Mouse (Mus musculus) right cerebral cortex, adult 2 months (tissue): ENCODE results near the gene Ryk.

Experiments
- DNase-seq, 2 experiments: peaks; one replicate each; pipeline ENCODE4 v3.0.0; 2021 to 2022; ENCODE audit warnings: low spot score in 2 of 2

The Ryk gene

GRCm38 (mm10) chr9:102858283-102858682 is 23.6 kb downstream of the Ryk start:
- DNase-seq, result no peak

DNA sequence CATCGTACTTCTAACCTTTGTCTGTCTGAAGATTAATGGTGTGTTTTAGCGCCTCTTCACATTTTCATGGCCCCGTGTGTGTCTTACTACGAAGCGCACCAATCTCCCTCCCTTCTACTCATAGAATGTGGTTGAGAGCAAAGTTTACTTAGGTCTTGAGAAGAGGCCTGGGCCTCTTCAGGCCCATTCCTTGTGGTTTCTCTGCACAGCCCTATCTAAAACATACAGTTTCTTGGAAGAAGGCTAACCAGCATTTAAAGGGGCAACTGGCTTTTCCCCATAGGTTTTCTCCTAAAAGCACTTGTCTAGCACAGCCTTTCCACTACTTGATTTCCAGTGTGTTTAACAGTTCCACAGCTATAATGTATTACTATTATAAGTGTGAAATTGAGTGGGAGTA is 24.7 kb downstream of the Ryk start:
- no peak for DNase-seq

DNA sequence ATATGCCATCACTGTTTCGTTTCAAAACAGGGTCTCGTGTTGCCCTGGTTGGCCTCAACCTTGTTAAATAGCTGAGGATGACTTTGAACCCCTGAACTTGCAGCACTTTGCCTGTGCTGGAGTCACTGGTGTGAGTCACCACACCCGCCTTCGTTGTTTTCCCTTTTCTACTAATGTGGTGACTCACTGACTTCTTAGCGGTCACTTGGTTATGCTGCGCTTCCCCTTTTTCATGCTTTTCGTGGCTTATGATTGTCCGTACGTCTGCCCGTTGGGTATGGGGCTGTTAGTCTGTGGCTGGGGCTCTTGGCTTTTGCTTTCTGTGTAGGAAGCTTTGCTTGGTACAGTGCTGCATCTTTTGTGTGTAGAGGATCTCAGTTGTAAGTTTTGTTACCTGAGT is 25.2 kb downstream of the Ryk start:
- DNase-seq, result no peak

DNA sequence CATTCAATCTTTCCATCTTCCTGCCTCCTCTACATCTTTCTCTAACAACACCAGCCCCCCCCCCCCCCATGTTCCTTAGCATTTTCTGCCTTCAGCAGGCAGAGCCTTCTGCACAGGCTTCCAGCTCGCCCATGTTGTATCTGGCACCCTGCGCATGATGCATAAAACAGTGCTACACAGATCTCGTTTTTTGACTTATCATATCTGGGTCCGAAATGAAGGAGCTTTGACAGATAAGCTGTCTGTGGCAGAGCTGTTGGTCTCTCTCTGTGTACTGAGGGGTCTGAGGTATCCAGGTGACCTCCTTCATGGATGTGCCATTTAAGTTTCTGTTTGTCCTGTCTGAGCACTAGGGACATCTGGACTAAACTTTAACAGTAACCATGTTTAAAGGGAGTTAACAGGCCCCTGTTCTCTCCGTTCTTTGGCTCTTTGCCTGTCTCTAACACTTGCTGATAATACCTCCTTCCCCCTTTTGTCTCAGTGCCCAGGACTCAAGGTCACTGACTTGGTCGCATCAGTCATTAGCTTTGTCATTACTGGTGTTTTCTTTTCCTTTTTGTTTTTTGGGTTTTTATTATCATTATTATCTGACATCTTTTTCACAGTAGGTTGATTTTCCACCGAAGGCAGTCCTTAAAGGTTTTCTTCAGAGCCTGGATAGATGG is 26.2 kb downstream of the Ryk start:
- DNase-seq, result no peak

GRCm38 (mm10) chr9:102861789-102862188 is 27.1 kb downstream of the Ryk start:
- no peak for DNase-seq

GRCm38 (mm10) chr9:102862260-102862659 is 27.5 kb downstream of the Ryk start:
- no peak for DNase-seq

- DNase-seq, result peak; percentile 89
Measured at GRCm38 (mm10) chr9:102863876-102864545, 29.3 kb downstream of the Ryk start.

GRCm38 (mm10) chr9:102864931-102865330 is 30.2 kb downstream of the Ryk start:
- DNase-seq, result no peak

GRCm38 (mm10) chr9:102865946-102866737 is 31.4 kb downstream of the Ryk start:
- no peak for DNase-seq

DNA sequence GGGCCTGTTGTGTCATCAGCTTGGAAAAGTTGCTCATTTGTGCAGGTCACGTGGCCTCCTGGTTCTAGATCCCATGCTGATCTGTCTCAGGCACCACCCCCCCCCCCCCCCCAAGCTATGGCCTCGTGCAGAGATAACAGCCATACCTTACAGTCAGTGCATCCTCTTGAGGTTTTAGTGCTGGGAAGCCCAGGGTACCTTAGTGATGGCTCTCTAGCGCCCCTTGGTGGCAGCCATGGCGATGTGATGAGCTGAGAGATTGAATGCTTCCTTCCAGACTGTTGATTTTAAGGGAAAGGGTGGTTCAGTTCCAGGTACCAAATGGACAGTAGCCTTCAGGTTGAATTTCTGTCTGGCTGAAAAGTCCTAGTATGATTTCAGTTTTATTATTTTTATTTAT is 32.2 kb downstream of the Ryk start:
- peak; percentile 71 to 82 for DNase-seq

DNA sequence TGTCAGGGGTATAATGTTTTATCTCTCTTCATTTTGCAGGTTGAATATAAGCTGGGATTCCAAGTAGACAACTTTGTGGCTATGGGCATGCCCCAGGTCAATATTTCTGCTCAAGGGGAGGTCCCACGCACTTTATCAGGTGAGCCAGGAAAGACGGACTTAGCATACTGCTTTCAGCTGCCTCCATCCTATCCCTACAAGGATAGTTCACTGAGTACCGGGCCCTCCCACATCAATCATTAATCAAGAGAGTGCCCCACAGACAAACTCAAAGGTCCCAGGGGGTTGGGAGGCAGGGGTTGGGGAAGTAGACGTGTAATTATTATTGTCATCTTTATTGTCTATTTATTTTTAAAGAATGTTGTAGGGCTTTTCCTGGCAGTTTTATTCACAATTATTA is 32.8 kb downstream of the Ryk start:
- no peak for DNase-seq

DNA sequence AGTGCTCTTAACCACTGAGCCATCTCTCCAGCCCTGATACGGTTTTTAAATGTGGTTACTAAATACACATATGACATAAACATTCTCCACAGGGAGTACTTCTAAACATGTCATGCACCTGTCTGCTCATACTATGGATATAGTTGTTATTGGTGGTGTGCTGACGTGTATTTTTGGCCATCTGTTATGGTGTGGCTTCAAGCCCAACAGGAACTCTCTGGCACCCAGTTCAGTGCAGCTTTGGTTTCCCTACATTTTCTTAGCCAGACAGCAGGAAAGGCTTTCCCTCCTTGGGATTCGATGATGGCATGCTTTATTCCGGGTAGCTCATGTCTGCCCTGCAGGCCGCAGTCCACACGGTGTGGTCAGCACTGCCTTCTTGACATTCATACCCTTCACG is 33.7 kb downstream of the Ryk start:
- DNase-seq, result no peak

DNA sequence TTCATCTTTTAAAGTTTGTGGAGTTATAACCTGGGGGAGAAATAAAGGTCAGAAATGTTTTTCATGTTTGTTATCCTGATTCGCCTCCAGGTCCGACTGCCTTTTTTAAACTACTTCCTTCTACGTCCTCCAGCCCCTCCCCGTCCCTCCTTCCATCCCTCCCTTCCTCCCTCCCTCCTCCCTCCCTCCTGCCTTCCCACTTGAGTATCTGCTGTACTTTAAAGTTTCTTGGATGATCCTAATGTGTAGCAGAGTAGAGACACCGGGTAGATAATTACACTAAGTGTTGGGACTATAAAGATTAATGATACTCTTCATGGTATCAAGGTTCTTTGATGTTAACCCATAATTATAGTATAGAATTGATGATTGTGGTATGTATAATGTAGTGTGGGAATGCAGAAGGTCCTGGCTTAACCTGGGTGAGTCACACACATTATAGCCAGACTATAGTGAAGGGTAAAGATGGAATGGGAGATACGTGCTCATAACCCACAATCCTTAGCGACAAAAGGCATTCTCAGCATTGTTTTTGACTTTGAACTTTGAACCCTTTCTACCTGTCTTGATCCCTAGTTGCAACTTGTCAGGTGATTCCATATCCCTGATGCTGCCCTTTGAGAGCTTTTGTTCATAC is 41.5 kb downstream of the Ryk start:
- DNase-seq, result no peak

- no peak for DNase-seq
Measured at GRCm38 (mm10) chr9:102877916-102878315, 43.2 kb downstream of the Ryk start.

GRCm38 (mm10) chr9:102879545-102879944 is 44.8 kb downstream of the Ryk start:
- DNase-seq, result peak; percentile 66 to 74

DNA sequence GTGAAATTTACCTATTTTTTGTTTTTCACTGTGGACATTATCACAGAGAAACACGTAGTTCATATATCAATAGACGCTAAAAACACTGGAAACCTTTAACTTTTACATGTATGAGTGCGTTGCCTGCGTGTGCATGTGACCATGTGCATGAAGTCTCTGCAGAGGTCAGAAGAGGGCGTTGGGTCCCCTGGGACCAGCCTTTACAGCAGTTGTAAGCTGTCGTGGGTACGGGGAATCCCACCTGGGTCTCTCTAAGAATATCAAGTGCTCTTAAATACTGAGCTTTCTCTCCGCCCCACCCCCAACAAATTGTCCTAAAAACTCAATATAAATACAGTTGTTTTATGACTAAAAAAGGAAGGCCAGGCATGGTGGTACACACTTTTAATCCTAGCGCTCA is 50.0 kb downstream of the Ryk start:
- DNase-seq, result no peak

DNA sequence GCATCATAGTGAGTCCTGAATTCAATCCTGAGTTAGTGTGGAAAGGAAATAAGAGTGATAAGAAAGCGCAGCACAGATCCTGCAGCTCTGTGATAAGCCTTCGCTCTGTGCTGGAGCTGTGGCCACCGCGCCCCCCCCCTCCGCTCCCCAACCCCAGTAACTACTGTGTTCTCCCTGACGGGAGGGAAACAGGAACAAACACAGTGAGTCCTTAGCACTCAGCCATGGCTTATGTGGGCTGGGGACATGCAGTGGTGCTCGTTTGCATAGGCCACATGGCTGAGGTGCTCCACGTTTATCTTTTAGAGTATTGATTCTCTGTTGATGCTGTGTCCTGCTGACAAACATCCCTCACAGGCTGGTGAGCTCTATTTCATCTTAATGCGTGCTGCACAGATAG is 55.4 kb downstream of the Ryk start:
- no peak for DNase-seq

DNA sequence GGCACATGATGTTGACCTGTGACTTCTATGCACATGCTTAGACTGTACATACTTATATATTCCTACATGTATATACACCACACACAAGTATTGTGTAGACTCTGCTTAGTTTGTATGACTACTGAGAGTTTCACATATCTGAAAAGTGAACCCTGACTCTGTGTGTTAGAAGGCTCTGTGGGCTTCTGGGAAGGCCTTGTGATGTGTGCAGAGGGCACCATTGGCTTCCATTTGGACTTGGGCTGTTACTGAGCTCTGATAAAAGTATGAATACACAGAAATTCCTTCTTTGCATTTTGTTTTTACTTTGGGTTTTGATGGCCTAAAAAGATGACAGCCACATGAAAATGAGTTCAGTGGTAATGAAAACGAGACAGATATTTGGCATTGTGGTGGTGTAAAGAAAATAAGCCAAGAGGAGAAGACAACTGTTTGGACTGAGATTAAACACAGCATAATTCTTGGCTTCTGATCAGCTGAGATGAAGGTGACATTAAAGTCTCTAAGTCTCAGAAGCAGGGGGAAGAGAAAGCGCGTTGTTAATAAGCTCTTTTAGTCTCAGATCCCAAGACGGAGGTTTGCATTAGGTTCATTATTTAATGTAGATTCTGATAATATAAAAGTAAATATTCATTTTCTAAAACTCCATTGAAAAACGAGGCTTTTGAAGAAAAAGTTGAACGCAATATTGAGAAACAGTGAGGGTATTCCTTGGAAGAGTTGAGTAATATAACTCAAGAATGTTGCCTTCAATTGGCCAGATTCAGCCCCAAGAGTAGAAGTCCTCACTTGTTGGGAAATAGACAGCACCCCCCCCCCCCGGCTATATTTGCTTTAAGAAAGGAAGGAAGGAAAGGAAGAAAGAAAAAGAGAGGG is 58.0 kb downstream of the Ryk start:
- DNase-seq, result no peak

- DNase-seq, result no peak
Measured at GRCm38 (mm10) chr9:102893356-102893870, 58.7 kb downstream of the Ryk start.

DNA sequence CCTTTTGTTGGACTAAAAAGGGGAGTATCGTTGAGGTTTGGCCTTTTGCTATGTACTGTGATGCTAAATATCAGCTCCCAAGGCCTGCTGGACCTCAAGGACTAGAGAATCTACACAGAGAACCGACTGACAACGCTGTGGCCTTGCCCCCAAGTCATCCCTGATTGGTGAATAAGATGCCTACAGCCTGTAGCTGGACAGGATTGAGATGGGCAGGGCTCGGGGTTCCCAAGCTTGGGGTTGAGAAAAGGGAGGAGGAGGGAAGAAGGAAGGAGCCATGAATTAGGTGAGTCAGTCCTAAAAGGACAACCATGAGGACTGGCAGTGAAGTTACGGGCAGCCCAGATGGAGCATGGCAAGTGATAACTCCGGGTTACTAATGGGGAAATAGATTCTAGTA is 65.2 kb downstream of the Ryk start:
- DNase-seq, result no peak

- no peak for DNase-seq
Measured at GRCm38 (mm10) chr9:102902308-102902707, 67.6 kb downstream of the Ryk start.
